Mouse (Mus musculus): ENCODE measurements around the gene Stk39. TPM values are rescaled to one million over a fixed set of nuclear protein-coding genes. Genes with fewer than 3 reads are reported as not detected.

Gene Stk39
- polyA plus RNA-seq, 2 experiments = 0.93 to 1.7 TPM

- no peak overlapping the region for H3K4me2 ChIP-seq (ENCODE audit: low read depth)
- no peak overlapping the region for H3K9ac ChIP-seq (replicated peaks)
- H3K27me3 ChIP-seq (ENCODE audit: control insufficient read depth, insufficient read depth, low read length) = no peaks in the 10 kb centered on the region
Measured at GRCm38 (mm10) chr2:68281575-68281974, 190.5 kb downstream of the Stk39 start.

GRCm38 (mm10) chr2:68271301-68271700 is 200.8 kb downstream of the Stk39 start:
- 54% methylated on average over 4 of the region's 4 CpGs for WGBS (ENCODE audit: insufficient replicate concordance)
- Histone ChIP-seq H3K4me2 (ENCODE audit: low read depth) (no peak overlapping the region), H3K4me1 (replicated peaks; ENCODE audit: control insufficient read depth in 2 of 2, insufficient read depth in 2 of 2, low read length in 1 of 2) (no peaks in the 10 kb centered on the region), H3K27ac (no peak overlapping the region), H3K36me3 (replicated peaks; ENCODE audit: control insufficient read depth, insufficient read depth, low read depth) (no peaks in the 10 kb centered on the region), H3K9ac (replicated peaks) (no peak overlapping the region), H3K9me3 (ENCODE audit: control insufficient read depth, low read length) (no peaks in the 10 kb centered on the region), H3K27me3 (ENCODE audit: control insufficient read depth, insufficient read depth, low read length) (no peaks in the 10 kb centered on the region), H3K4me3 (ENCODE audit: insufficient read depth in 1 of 2, low read depth in 2 of 2, low read length in 2 of 2) (no peak overlapping the region)
- no peak for DNase-seq (ENCODE audit: low read depth in 3 of 3, low spot score in 3 of 3)
- ATAC-seq (ENCODE audit: insufficient read depth) = no peak
- TF ChIP-seq CTCF (IDR thresholded peaks at IDR 0.05; ENCODE audit: low read depth) (no peak), EP300 (IDR thresholded peaks at IDR 0.05; ENCODE audit: low read depth) (no peak)

More at GRCm38 (mm10) chr2:68281575-68281974, 190.5 kb downstream of the Stk39 start:
- Histone ChIP-seq H3K36me3 (replicated peaks; ENCODE audit: control insufficient read depth, insufficient read depth, low read depth) (no peaks in the 10 kb centered on the region), H3K9me3 (ENCODE audit: control insufficient read depth, low read length) (no peaks in the 10 kb centered on the region), H3K4me1 (replicated peaks; ENCODE audit: control insufficient read depth in 2 of 2, insufficient read depth in 2 of 2, low read length in 1 of 2) (no peaks in the 10 kb centered on the region), H3K4me3 (ENCODE audit: insufficient read depth in 1 of 2, low read depth in 2 of 2, low read length in 2 of 2) (no peak overlapping the region), H3K27ac (no peak overlapping the region)
- WGBS (ENCODE audit: insufficient replicate concordance) = 66% methylated on average over 3 of the region's 3 CpGs
- TF ChIP-seq CTCF (IDR thresholded peaks at IDR 0.05; ENCODE audit: low read depth) (no peak), EP300 (IDR thresholded peaks at IDR 0.05; ENCODE audit: low read depth) (no peak)
- DNase-seq (ENCODE audit: low read depth in 3 of 3, low spot score in 3 of 3) (no peak), ATAC-seq (ENCODE audit: insufficient read depth) (no peak)

- Histone ChIP-seq H3K9me3 (ENCODE audit: control insufficient read depth, low read length) (no peaks in the 10 kb centered on the region), H3K4me2 (ENCODE audit: low read depth) (no peak overlapping the region), H3K9ac (replicated peaks) (no peak overlapping the region), H3K27ac (no peak overlapping the region), H3K4me3 (ENCODE audit: insufficient read depth in 1 of 2, low read depth in 2 of 2, low read length in 2 of 2) (no peak overlapping the region), H3K4me1 (replicated peaks; ENCODE audit: control insufficient read depth in 2 of 2, insufficient read depth in 2 of 2, low read length in 1 of 2) (no peaks in the 10 kb centered on the region), H3K36me3 (replicated peaks; ENCODE audit: control insufficient read depth, insufficient read depth, low read depth) (no peaks in the 10 kb centered on the region), H3K27me3 (ENCODE audit: control insufficient read depth, insufficient read depth, low read length) (no peaks in the 10 kb centered on the region)
- WGBS (ENCODE audit: insufficient replicate concordance) = 72% methylated on average over 6 of the region's 6 CpGs
- no peak for ATAC-seq (ENCODE audit: insufficient read depth)
- no peak for DNase-seq (ENCODE audit: low read depth in 3 of 3, low spot score in 3 of 3)
- TF ChIP-seq EP300 (IDR thresholded peaks at IDR 0.05; ENCODE audit: low read depth) = no peak
- no peak for TF ChIP-seq CTCF (IDR thresholded peaks at IDR 0.05; ENCODE audit: low read depth)
Measured at GRCm38 (mm10) chr2:68270836-68271235, 201.2 kb downstream of the Stk39 start.

GRCm38 (mm10) chr2:68269646-68270045 is 202.4 kb downstream of the Stk39 start:
- Histone ChIP-seq H3K4me3 (ENCODE audit: insufficient read depth in 1 of 2, low read depth in 2 of 2, low read length in 2 of 2) (no peak overlapping the region), H3K27me3 (ENCODE audit: control insufficient read depth, insufficient read depth, low read length) (no peaks in the 10 kb centered on the region), H3K9me3 (ENCODE audit: control insufficient read depth, low read length) (no peaks in the 10 kb centered on the region), H3K4me2 (ENCODE audit: low read depth) (no peak overlapping the region), H3K4me1 (replicated peaks; ENCODE audit: control insufficient read depth in 2 of 2, insufficient read depth in 2 of 2, low read length in 1 of 2) (no peaks in the 10 kb centered on the region), H3K36me3 (replicated peaks; ENCODE audit: control insufficient read depth, insufficient read depth, low read depth) (no peaks in the 10 kb centered on the region), H3K27ac (no peak overlapping the region), H3K9ac (replicated peaks) (no peak overlapping the region)
- WGBS (ENCODE audit: insufficient replicate concordance) = 70% methylated on average over 4 of the region's 4 CpGs
- TF ChIP-seq EP300 (IDR thresholded peaks at IDR 0.05; ENCODE audit: low read depth) (no peak), CTCF (IDR thresholded peaks at IDR 0.05; ENCODE audit: low read depth) (no peak)
- ATAC-seq (ENCODE audit: insufficient read depth) (no peak), DNase-seq (ENCODE audit: low read depth in 3 of 3, low spot score in 3 of 3) (no peak)

GRCm38 (mm10) chr2:68264826-68265225 is 207.2 kb downstream of the Stk39 start:
- no peaks in the 10 kb centered on the region for H3K27me3 ChIP-seq (ENCODE audit: control insufficient read depth, insufficient read depth, low read length)
- DNase-seq (ENCODE audit: low read depth in 3 of 3, low spot score in 3 of 3) = no peak
- ATAC-seq (ENCODE audit: insufficient read depth) = no peak

More at GRCm38 (mm10) chr2:68264826-68265225, 207.2 kb downstream of the Stk39 start:
- H3K36me3 ChIP-seq (replicated peaks; ENCODE audit: control insufficient read depth, insufficient read depth, low read depth) = no peaks in the 10 kb centered on the region
- no peaks in the 10 kb centered on the region for H3K9me3 ChIP-seq (ENCODE audit: control insufficient read depth, low read length)
- no peak overlapping the region for H3K4me3 ChIP-seq (ENCODE audit: insufficient read depth in 1 of 2, low read depth in 2 of 2, low read length in 2 of 2)
- no peak overlapping the region for H3K9ac ChIP-seq (replicated peaks)
- WGBS (ENCODE audit: insufficient replicate concordance) = 68% methylated on average over 5 of the region's 5 CpGs
- H3K4me1 ChIP-seq (replicated peaks; ENCODE audit: control insufficient read depth in 2 of 2, insufficient read depth in 2 of 2, low read length in 1 of 2) = no peaks in the 10 kb centered on the region
- no peak overlapping the region for H3K4me2 ChIP-seq (ENCODE audit: low read depth)
- no peak for TF ChIP-seq CTCF (IDR thresholded peaks at IDR 0.05; ENCODE audit: low read depth)
- TF ChIP-seq EP300 (IDR thresholded peaks at IDR 0.05; ENCODE audit: low read depth) = no peak
- H3K27ac ChIP-seq = no peak overlapping the region

Data from liver, embryonic 14.5 days (tissue).